Mouse (Mus musculus) small intestine, adult 2 months (tissue): Measurements from ENCODE around the gene Stil. TPM values are rescaled to one million over a fixed set of nuclear protein-coding genes. Genes with fewer than 3 reads are reported as not detected.

Source experiments
- H3K27ac ChIP-seq: fragments of 200-500 bp; 2 replicates; pipeline ENCODE4 v1.5.1; 2012; ENCODE audit warnings: low read depth, low read length, control low read depth, inconsistent platforms; ENCODE audit not compliant: insufficient read depth
- H3K27me3 ChIP-seq: fragments of 200-500 bp; 2 replicates; pipeline ENCODE4 v1.6.1; 2012; ENCODE audit warnings: mild to moderate bottlenecking, moderate library complexity, low read length, inconsistent platforms; ENCODE audit not compliant: control insufficient read depth, insufficient read depth
- H3K36me3 ChIP-seq: fragments of 200-500 bp; 2 replicates; pipeline ENCODE4 v1.6.1; 2012; ENCODE audit warnings: mild to moderate bottlenecking, low read length, control low read depth, inconsistent platforms; ENCODE audit not compliant: control insufficient read depth, insufficient read depth
- H3K4me1 ChIP-seq: fragments of 200-500 bp; 2 replicates; pipeline ENCODE4 v1.6.1; 2012; ENCODE audit warnings: low read length, inconsistent platforms, mixed read lengths; ENCODE audit not compliant: control insufficient read depth, insufficient read depth, insufficient read length
- H3K4me3 ChIP-seq: fragments of 200-500 bp; 2 replicates; pipeline ENCODE4 v1.5.1; 2012; ENCODE audit warnings: low read depth, mild to moderate bottlenecking, control low read depth, inconsistent platforms, low read length, moderate library complexity
- CTCF ChIP-seq: fragments of 200-500 bp; IDR thresholded peaks from 2 replicates; pipeline ENCODE4 v1.5.1; 2012; ENCODE audit warnings: low read depth, mild to moderate bottlenecking, control low read depth, inconsistent platforms, low read length, moderate library complexity, mixed read lengths; ENCODE audit not compliant: insufficient replicate concordance, insufficient read length; ENCODE audit errors: extremely low read depth
- POLR2A ChIP-seq: fragments of 200-500 bp; IDR thresholded peaks from 2 replicates; pipeline ENCODE4 v1.6.1; 2012; ENCODE audit warnings: low read depth, mild to moderate bottlenecking, control low read depth, inconsistent platforms, low read length, moderate library complexity
- WGBS: fragments of 180-500 bp; shearing (Covaris S2); methylation state at CpG from one replicate; pipeline ENCODE4 v1.1.7; 2018; 5-methylcytosine and 5-hydroxymethylcytosine counted together
- polyA plus RNA-seq: library from polyadenylated mRNA; depleted of rRNA; stranded (reverse); fragments of >200 nt; gene quantifications from 2 replicates; pipeline ENCODE4 v1.2.3, GENCODE M21; 2012

The Stil gene
- polyA plus RNA-seq, 1 experiment = 0.98 TPM

GRCm38 (mm10) chr4:115048190-115048589 is 48.2 kb downstream of the Stil start:
- WGBS = 76% methylated on average over 8 of the region's 8 CpGs
- no peak overlapping the region for H3K4me3 ChIP-seq
- H3K27ac ChIP-seq = no peak overlapping the region
- TF ChIP-seq POLR2A = no peak
- no peak for TF ChIP-seq CTCF
- peaks cover 14% of the 10 kb centered on the region for H3K27me3 ChIP-seq
- H3K36me3 ChIP-seq = no peaks in the 10 kb centered on the region
- no peaks in the 10 kb centered on the region; the same call in 1 of the 2 replicates for H3K4me1 ChIP-seq

- peaks cover 33% of the 10 kb centered on the region for H3K27me3 ChIP-seq
- no peak overlapping the region for H3K4me3 ChIP-seq
- TF ChIP-seq POLR2A (no peak), CTCF (no peak)
- no peak overlapping the region for H3K27ac ChIP-seq
- H3K36me3 ChIP-seq = no peaks in the 10 kb centered on the region
- WGBS = 69% methylated on average over 5 of the region's 5 CpGs
- H3K4me1 ChIP-seq = no peaks in the 10 kb centered on the region; the same call in 1 of the 2 replicates
Measured at GRCm38 (mm10) chr4:115051245-115051644, 51.3 kb downstream of the Stil start.

- Histone ChIP-seq H3K4me3 (no peak overlapping the region), H3K36me3 (no peaks in the 10 kb centered on the region), H3K27me3 (peaks cover 45% of the 10 kb centered on the region), H3K27ac (no peak overlapping the region), H3K4me1 (peaks cover 7% of the 10 kb centered on the region)
- WGBS = 4% methylated on average over 36 of the region's 36 CpGs
- TF ChIP-seq POLR2A = no peak
- TF ChIP-seq CTCF = no peak
Measured at GRCm38 (mm10) chr4:115052343-115053005, 52.5 kb downstream of the Stil start.

GRCm38 (mm10) chr4:115055044-115055443 is 55.1 kb downstream of the Stil start:
- H3K4me1 ChIP-seq = peaks cover 7% of the 10 kb centered on the region
- H3K4me3 ChIP-seq = no peak overlapping the region
- 21% methylated on average over 2 of the region's 2 CpGs for WGBS
- TF ChIP-seq POLR2A (no peak), CTCF (no peak)
- no peaks in the 10 kb centered on the region for H3K36me3 ChIP-seq
- H3K27me3 ChIP-seq = peaks cover 70% of the 10 kb centered on the region
- no peak overlapping the region for H3K27ac ChIP-seq

- Histone ChIP-seq H3K27me3 (peaks cover 77% of the 10 kb centered on the region), H3K4me1 (peaks cover 7% of the 10 kb centered on the region), H3K4me3 (no peak overlapping the region), H3K36me3 (no peaks in the 10 kb centered on the region), H3K27ac (no peak overlapping the region)
- TF ChIP-seq POLR2A (no peak), CTCF (no peak)
- WGBS = 35% methylated on average over 3 of the region's 3 CpGs
Measured at GRCm38 (mm10) chr4:115055691-115056090, 55.7 kb downstream of the Stil start.

- H3K4me1 ChIP-seq = peaks cover 7% of the 10 kb centered on the region
- TF ChIP-seq CTCF (no peak), POLR2A (no peak)
- no peaks in the 10 kb centered on the region for H3K36me3 ChIP-seq
- WGBS = 2% methylated on average over 60 of the region's 60 CpGs
- peak within 1 kb of the TSS; percentile 43 for H3K4me3 ChIP-seq
- H3K27me3 ChIP-seq = peaks cover 78% of the 10 kb centered on the region
- H3K27ac ChIP-seq = 0 out of 2 replicates have a peak within 1 kb of the TSS, but pooled peaks have one; percentile 21
Measured at GRCm38 (mm10) chr4:115056371-115056920, 56.5 kb downstream of the Stil start, which contains the start of gene Tal1. TSS of gene Tal1 (plus strand) at chr4:115056426.

GRCm38 (mm10) chr4:115056921-115057673 is 57.1 kb downstream of the Stil start:
- H3K4me3 ChIP-seq = peak overlapping the region; percentile 43
- H3K27ac ChIP-seq = 0 out of 2 replicates have a peak overlapping the region, but pooled peaks have one; percentile 0
- TF ChIP-seq CTCF (no peak), POLR2A (no peak)
- no peaks in the 10 kb centered on the region for H3K36me3 ChIP-seq
- peaks cover 77% of the 10 kb centered on the region for H3K27me3 ChIP-seq
- WGBS = 2% methylated on average over 48 of the region's 48 CpGs
- H3K4me1 ChIP-seq = peaks cover 7% of the 10 kb centered on the region
